Mouse (Mus musculus) large intestine, adult 2 months (tissue): ENCODE measurements around the gene Ptms. TPM values are rescaled to one million over a fixed set of nuclear protein-coding genes. Genes with fewer than 3 reads are reported as not detected.
A peak's percentile ranks its signal among the peaks of the same experiment; 100 is the strongest.
"Not testable (repeated sequence)": the region's sequence is repeated elsewhere in the genome, so short reads cannot be mapped to it uniquely, and the experiment has no call there.

Experiments used
- DNase-seq: peaks from one replicate; pipeline ENCODE4 v3.0.0-alpha.2; 2012; ENCODE audit warnings: low read depth, low spot score
- WGBS: fragments of 180-500 bp; shearing (Covaris S2); methylation state at CpG from one replicate; pipeline ENCODE4 v1.1.7; 2018; 5-methylcytosine and 5-hydroxymethylcytosine counted together
- polyA plus RNA-seq: library from polyadenylated mRNA; depleted of rRNA; stranded (reverse); fragments of >200 nt; gene quantifications from 2 replicates; pipeline ENCODE4 v1.2.3, GENCODE M21; 2012

The Ptms gene
- polyA plus RNA-seq, 1 experiment: 1,077 TPM

- no peak for DNase-seq
- 44% methylated on average over 13 of the region's 13 CpGs for WGBS
These were observed 8.2 kb downstream of the Ptms start, which contains the start of gene Lag3 for GRCm38 (mm10) chr6:124911533-124912218. Gene Lag3 (minus strand): TSS chr6:124911705.

- 24% methylated on average over 32 of the region's 32 CpGs for WGBS
- no peak for DNase-seq
These were observed 9.9 kb downstream of the Ptms start for GRCm38 (mm10) chr6:124910032-124910431.

GRCm38 (mm10) chr6:124907767-124908166 lies 12.1 kb downstream of the Ptms start:
- no peak for DNase-seq
- WGBS: 18% methylated on average over 1 of the region's 1 CpGs

- no peak for DNase-seq
- 64% methylated on average over 16 of the region's 16 CpGs for WGBS
These were observed 14.7 kb downstream of the Ptms start for GRCm38 (mm10) chr6:124904991-124905860.

- peak; percentile 48 for DNase-seq
- 8% methylated on average over 24 of the region's 24 CpGs for WGBS
These were observed 15.5 kb downstream of the Ptms start for GRCm38 (mm10) chr6:124904161-124904981.

GRCm38 (mm10) chr6:124903580-124904151 lies 16.2 kb downstream of the Ptms start:
- DNase-seq: peak; percentile 89
- under 1% methylated on average over 23 of the region's 23 CpGs for WGBS

- DNase-seq: no peak
These were observed 18.1 kb downstream of the Ptms start for GRCm38 (mm10) chr6:124901851-124902250.

- WGBS: 70% methylated on average over 10 of the region's 10 CpGs
- DNase-seq: no peak
These were observed 19.0 kb downstream of the Ptms start for GRCm38 (mm10) chr6:124900801-124901480.

- 66% methylated on average over 8 of the region's 8 CpGs for WGBS
- no peak for DNase-seq
These were observed 19.7 kb downstream of the Ptms start for GRCm38 (mm10) chr6:124900056-124900800.

GRCm38 (mm10) chr6:124898359-124898758 lies 21.5 kb downstream of the Ptms start:
- 58% methylated on average over 3 of the region's 3 CpGs for WGBS
- DNase-seq: no peak

- WGBS: 85% methylated on average over 2 of the region's 2 CpGs
These were observed 25.8 kb downstream of the Ptms start for GRCm38 (mm10) chr6:124894113-124894512.

GRCm38 (mm10) chr6:124890997-124891396 lies 28.9 kb downstream of the Ptms start:
- WGBS: 53% methylated on average over 6 of the region's 6 CpGs
- no peak for DNase-seq

More at GRCm38 (mm10) chr6:124894113-124894512, 25.8 kb downstream of the Ptms start:
- DNase-seq: not testable (repeated sequence)

GRCm38 (mm10) chr6:124888555-124889125 lies 31.3 kb downstream of the Ptms start:
- DNase-seq: no peak
- 89% methylated on average over 6 of the region's 6 CpGs for WGBS

- WGBS: 67% methylated on average over 9 of the region's 9 CpGs
- DNase-seq: no peak
These were observed 31.9 kb downstream of the Ptms start, which contains the start of gene Cd4 for GRCm38 (mm10) chr6:124887986-124888385. Gene Cd4 (minus strand): TSS chr6:124888221.

- DNase-seq: no peak
- WGBS: 89% methylated on average over 8 of the region's 8 CpGs
These were observed 33.9 kb downstream of the Ptms start for GRCm38 (mm10) chr6:124885956-124886381.

- WGBS: 64% methylated on average over 10 of the region's 10 CpGs
- DNase-seq: no peak
These were observed 35.0 kb downstream of the Ptms start for GRCm38 (mm10) chr6:124884714-124885500.

- 79% methylated on average over 10 of the region's 10 CpGs for WGBS
- no peak for DNase-seq
These were observed 36.6 kb downstream of the Ptms start for GRCm38 (mm10) chr6:124883351-124883750.
